Mouse (Mus musculus) testis, postnatal 14 days (tissue): Measurements from ENCODE around the gene Tmx1.
A peak's percentile ranks its signal among the peaks of the same experiment; 100 is the strongest.

ENCODE experiments used
- DNase-seq: peaks from one replicate; pipeline ENCODE4 v3.0.0; 2021; ENCODE audit warnings: low spot score

Gene Tmx1

DNA sequence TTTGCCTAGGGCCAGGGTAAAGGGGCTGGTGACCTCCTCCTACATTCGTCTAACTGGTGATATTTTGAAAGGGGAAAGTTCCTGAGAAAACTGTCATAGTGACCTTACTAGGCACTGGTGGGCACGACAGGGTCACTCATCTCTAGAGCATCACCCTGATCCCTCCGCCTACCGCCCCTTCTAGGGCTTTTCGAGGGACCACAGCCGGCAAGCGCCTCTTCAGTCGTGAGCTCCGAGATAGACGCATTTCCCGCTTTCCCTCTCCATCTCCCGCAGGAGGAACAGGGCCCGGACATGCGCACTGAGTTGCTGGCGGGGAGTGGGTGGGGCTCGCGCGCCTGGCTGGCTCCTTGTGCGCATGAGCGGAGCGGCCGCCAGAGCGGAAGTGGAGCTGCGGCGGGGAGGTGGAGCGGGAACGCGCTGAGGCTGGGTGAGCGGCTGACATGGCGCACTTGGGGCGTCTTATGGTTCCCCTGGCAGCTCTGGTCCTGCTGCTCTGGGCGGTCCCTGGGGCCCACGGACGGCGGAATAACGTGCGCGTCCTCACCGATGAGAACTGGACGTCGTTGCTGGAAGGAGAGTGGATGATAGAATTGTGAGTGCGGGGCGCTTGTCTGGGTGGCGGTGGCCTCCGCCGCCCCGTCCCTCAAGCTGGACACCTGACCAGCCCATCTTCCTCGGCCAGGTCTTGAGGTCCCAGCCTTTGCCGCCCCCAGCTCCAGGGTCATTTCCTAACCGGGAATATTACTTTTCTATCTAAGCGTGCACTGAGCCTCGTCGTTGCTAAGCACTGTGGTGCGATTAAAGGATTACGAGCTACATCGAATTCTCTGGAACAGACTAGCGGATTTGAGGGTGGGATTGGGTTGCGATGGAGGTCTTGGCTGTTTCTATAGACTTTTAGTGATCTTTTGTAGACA, at the start of gene Tmx1:
Gene Tmx1 (plus strand): TSS at position 370 of the 920 bp plus-strand sequence.
- DNase-seq, result peak; percentile 97

GRCm38 (mm10) chr12:70404327-70404726, 48.6 kb upstream of the Tmx1 start:
- no peak for DNase-seq

DNA sequence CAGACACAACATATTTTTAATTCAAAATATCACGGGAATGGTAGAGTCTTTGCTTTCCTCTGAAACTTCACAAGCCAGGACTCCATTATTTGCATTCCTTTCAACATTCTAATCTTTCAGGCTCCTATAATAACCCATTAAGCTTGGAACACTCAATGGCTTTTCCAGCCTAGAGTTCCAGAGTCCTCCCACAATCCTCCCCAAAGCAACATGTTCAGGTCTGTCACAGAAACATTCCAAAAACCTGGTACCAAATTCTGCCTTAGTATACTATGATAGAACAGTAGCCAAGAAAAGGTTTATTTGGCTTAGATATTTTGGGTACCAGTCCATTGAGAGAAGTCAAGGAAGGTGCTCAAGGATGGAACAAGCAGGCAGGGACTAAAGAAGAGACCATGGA, 44.5 kb upstream of the Tmx1 start:
- no peak for DNase-seq

GRCm38 (mm10) chr12:70409600-70409999, 43.3 kb upstream of the Tmx1 start:
- no peak for DNase-seq

- no peak for DNase-seq
These were observed 32.7 kb upstream of the Tmx1 start for GRCm38 (mm10) chr12:70420216-70420615.

GRCm38 (mm10) chr12:70421028-70421427, 31.9 kb upstream of the Tmx1 start:
- no peak for DNase-seq

- no peak for DNase-seq
These were observed 30.4 kb upstream of the Tmx1 start for GRCm38 (mm10) chr12:70422322-70423118.

- no peak for DNase-seq
These were observed 25.0 kb upstream of the Tmx1 start for GRCm38 (mm10) chr12:70427885-70428284.

GRCm38 (mm10) chr12:70429637-70430036, 23.3 kb upstream of the Tmx1 start:
- DNase-seq, result no peak

DNA sequence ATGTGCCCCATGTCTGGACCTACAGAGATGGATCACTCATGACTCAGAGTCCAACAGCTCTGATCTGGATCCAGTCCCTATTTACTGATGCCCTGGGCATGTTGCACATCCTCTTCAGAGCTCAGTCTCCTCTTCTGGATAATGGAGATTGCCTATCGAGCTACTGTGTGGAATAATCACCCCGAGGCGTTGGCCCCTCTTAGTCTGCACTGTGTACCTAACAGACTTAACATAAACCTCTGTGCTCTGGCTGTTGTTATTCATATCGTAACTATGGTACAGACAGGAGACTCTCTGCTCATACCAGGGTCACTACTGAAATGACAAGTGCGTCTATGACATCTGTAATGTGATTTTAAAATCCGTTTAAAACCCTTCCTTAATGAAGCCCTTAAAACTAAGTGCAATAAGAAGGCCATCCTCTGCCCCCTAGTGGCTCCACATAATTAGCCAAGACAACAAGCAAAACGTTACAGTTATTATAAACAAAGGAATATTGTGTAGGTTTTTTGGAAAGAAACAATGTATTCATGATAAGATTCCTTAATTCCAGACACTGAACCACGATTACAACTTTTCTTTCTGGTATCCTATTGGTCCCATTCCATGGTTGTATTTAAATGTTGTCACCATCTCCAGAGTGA, 22.5 kb upstream of the Tmx1 start:
- no peak for DNase-seq

DNA sequence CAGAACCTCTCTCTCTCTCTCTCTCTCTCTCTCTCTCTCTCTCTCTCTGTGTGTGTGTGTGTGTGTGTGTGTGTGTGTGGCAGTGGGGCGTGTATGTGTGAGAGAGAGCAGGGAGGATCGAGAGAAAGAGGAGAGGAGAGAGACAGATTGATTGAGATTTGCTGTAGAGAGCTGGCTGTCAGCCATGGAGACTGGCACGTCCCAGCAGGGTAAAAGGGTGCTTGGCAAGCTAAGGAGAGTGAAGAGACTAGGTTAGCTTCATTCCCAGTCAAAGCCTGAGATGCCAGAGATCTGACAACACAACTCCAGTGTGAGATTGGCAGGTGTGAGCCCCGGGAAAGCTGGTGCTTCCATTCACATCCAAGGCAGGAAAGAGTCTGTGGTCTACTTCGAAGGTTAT, 21.5 kb upstream of the Tmx1 start:
- no peak for DNase-seq

GRCm38 (mm10) chr12:70449961-70450360, 2.9 kb upstream of the Tmx1 start:
- DNase-seq, result no peak

DNA sequence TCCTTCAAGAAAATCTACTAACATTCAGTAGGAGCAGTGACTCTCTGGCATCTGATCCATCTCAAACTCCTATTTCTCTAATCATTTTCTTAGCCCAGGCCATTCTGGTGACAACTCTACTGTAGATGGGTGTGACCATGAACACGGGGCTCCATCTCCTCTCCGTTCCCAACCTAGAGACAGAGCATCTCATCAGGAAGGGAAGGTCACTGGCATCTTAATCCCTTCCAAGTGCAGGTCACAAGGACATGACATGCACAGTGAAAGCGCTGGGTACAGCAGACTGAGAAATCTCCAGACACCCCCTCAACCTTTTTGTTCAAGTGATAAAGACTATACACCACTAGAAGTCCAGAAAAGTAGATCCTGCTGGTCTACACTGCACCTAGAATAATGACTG, 1.4 kb upstream of the Tmx1 start:
- DNase-seq, result no peak

DNA sequence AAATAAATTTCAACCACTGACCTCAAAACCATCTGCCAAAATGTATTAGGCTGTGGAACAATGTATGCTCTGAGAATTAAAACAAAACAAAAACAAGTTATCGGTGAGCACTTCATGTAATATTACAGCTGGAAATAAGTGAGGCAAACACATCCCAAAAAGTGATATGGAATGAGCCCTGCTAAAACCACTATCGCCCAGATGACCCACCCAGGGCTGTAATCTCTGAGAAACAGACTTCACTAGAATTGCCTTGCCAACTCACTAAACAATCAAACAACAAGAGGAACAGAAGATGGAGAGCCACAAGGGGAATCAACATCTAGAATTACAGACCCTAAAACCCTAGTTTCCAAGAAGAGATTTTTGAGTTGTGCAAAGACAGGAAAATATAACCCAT, 752 bp upstream of the Tmx1 start:
- DNase-seq, result no peak

DNA sequence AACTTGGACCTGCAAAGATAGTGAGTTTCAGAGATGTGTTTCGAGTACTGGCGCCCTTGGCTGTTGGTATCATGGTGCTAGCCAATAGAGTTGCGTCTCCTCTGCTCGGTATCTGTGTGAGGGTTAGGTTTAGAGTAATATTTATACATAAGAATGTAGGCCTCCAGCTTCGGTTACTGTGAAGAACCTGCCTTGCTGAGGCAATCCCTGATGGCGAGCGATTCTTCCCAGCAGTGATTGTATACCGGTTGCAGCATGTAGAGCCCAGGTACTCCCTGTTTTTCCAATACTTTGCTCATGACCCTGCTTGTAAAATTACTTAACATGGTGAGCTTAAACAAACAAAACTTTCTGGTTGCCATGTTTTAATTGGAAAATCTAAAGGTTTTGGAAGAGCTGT, 2.3 kb downstream of the Tmx1 start:
- no peak for DNase-seq

- DNase-seq, result no peak
These were observed 6.7 kb downstream of the Tmx1 start for GRCm38 (mm10) chr12:70459546-70459945.

GRCm38 (mm10) chr12:70464016-70464415, 11.1 kb downstream of the Tmx1 start:
- DNase-seq, result no peak

DNA sequence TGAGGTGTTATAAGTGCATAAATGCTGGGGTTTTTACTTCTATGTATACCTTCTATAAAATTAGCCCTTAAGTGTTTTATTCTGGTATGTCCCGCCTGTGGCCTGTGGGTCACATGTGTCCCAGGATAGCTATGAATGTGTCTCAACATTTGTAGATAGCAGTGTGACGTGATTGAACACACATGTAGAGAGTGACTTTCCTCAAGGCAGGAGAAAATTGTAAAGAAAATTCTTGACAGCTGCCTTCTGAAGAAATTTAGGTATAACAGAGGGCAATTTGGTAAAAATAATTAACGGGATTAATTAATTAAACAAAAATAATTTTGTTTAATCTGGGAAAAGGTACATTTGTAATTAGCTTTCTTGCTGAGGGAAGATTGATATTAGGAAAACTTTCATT, 22.4 kb downstream of the Tmx1 start:
- DNase-seq, result no peak

DNA sequence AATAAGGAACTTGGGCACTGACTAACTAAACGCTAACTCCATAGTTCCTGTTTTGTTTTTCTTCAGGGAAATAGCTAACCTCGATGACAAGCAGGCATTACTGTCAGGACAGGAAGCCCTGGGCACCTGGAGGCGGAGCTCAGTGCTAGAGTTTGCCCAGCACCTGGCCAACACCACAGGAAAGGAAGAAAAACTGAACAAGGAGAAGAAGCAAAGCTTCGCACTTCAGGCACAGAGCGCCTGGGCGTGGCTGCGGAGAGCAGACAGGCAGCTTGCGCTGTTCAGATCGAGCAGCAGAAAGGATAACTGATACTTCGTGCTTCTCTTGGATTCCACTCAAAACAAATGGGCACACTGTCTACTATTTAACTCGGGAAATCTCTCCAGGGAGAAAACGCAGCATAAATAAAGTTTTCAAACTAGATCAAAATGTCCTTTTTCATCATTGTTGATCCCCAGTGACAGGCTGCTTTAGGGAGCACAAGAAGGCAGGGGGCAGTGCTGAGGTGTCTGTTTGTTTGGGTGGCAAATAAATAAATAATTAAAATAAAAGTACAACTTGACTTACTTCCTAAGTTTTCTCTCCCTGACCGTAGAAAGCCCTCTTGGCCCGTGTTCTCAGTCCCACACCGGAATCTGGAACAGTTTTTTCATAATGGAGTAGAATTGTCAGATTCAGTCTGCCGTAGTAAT, 24.1 kb downstream of the Tmx1 start:
- no peak for DNase-seq

- peak; percentile 54 for DNase-seq
These were observed 24.8 kb downstream of the Tmx1 start for GRCm38 (mm10) chr12:70477593-70478287.

GRCm38 (mm10) chr12:70485956-70486355, 33.1 kb downstream of the Tmx1 start:
- DNase-seq, result no peak
